Mouse (Mus musculus) stomach, embryonic 14.5 days (tissue): ENCODE measurements around the gene Chpf2. TPM values are rescaled to one million over a fixed set of nuclear protein-coding genes. Genes with fewer than 3 reads are reported as not detected.
A peak's percentile ranks its signal among the peaks of the same experiment; 100 is the strongest.

Experiments used
- ATAC-seq: fragments of 200-750 bp; cut with Nextera tagmentation; 2 replicates; pipeline ENCODE4 v1.8.0; 2017; ENCODE audit warnings: low read depth, moderate TSS enrichment; ENCODE audit not compliant: insufficient number of reproducible peaks, insufficient read depth, low FRiP score
- H3K27ac ChIP-seq: fragments of 300-500 bp; sonication (generic); 2 replicates; pipeline ENCODE4 v1.5.1; 2014; ENCODE audit warnings: mild to moderate bottlenecking, low read length, moderate library complexity, mixed read lengths
- H3K27me3 ChIP-seq: fragments of 300-500 bp; sonication (generic); 2 replicates; pipeline ENCODE4 v1.6.1; 2014; ENCODE audit warnings: low read length, control low read depth, mixed read lengths; ENCODE audit not compliant: control insufficient read depth, insufficient read depth
- H3K36me3 ChIP-seq: fragments of 300-500 bp; sonication (generic); 2 replicates; pipeline ENCODE4 v1.6.1; 2014; ENCODE audit warnings: mild to moderate bottlenecking, control low read depth, low read length, moderate library complexity, mixed read lengths; ENCODE audit not compliant: control insufficient read depth, insufficient read depth
- H3K4me1 ChIP-seq: fragments of 300-500 bp; sonication (generic); 2 replicates; pipeline ENCODE4 v1.6.1; 2014; ENCODE audit warnings: low read length, control low read depth, mixed read lengths; ENCODE audit not compliant: control insufficient read depth, insufficient read depth
- H3K4me2 ChIP-seq: fragments of 300-500 bp; sonication (generic); replicated peaks from 2 replicates; pipeline ENCODE4 v1.6.1; 2014; ENCODE audit warnings: low read depth, low read length, control low read depth
- H3K4me3 ChIP-seq: fragments of 300-500 bp; sonication (generic); 2 replicates; pipeline ENCODE4 v1.5.1; 2014; ENCODE audit warnings: low read depth, low read length, control low read depth
- H3K9ac ChIP-seq: fragments of 300-500 bp; sonication (generic); replicated peaks from 2 replicates; pipeline ENCODE4 v1.6.1; 2014; ENCODE audit warnings: low read depth, mild to moderate bottlenecking, control low read depth, low read length, moderate library complexity, mixed read lengths
- H3K9me3 ChIP-seq: fragments of 300-500 bp; sonication (generic); 2 replicates; pipeline ENCODE4 v1.6.1; 2016; ENCODE audit warnings: low read depth, low read length, control low read depth; ENCODE audit not compliant: control insufficient read depth
- WGBS: fragments of 180-500 bp; shearing (Covaris S2); extraction: QIAGEN DNeasy Blood & Tissue Kit; methylation state at CpG from one replicate; pipeline ENCODE4 v1.1.7; 2014; 5-methylcytosine and 5-hydroxymethylcytosine counted together
- microRNA counts: library from miRNA; unstranded; fragments of <30 nt; microRNA quantifications from one replicate; lab custom pipeline; 2016
- microRNA-seq: library from miRNA; unstranded; fragments of <30 nt; microRNA quantifications from one replicate; pipeline ENCODE4, GENCODE M21; 2016
- polyA plus RNA-seq: library from polyadenylated mRNA; unstranded; fragments of >200 nt; fragmentation: Nextera tagmentation; extraction: Ambion mirVana; gene quantifications from 2 replicates; pipeline ENCODE4 v1.2.1, GENCODE M21; 2014

The Chpf2 gene
- polyA plus RNA-seq, 1 experiment from 2014 or later: 11.3 TPM

DNA sequence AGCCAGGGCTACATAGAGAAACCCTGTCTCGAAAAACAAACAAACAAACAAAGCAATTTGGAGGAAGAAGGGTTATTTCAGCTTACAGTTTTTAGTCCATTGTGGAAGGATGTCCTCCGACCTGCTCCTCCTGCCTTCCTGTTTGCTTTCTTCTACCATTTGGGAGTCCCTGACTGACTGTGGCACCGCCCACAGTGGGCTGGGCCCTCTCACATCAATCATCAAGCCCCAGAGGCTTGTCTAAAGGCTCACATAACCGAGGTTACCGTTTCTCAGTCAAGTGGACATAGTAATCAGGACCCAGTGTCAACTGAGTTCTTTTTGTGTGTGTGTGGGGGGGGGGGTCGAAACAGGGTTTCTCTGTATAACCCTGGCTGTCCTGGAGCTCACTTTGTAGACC, 51.6 kb downstream of the Chpf2 start:
- Histone ChIP-seq H3K4me1 (no peaks in the 10 kb centered on the region), H3K4me2 (no peak overlapping the region), H3K27me3 (no peaks in the 10 kb centered on the region), H3K9me3 (no peaks in the 10 kb centered on the region), H3K9ac (no peak overlapping the region), H3K36me3 (no peaks in the 10 kb centered on the region), H3K27ac (no peak overlapping the region), H3K4me3 (no peak overlapping the region)
- 46% methylated on average over 6 of the region's 6 CpGs for WGBS
- no peak for ATAC-seq

DNA sequence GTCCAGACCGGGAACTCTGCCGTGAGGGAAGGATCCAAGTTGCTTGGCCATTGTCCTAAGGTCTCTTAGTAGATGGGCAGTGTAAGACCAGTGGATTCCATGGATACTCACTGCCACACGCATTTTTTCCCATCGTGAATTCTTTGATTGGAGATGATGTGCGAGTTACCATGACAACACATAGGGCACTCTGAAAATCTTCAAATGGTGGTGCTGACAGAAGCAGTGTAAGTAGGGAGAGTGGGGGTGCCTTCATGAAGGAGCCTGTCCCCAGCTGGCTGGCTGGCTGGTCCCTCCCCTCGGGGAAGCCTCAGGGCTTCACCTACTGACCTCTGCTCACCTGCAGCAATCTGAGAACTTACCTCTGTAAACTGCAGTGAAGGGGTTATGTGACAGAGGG, 52.5 kb downstream of the Chpf2 start:
- WGBS: 67% methylated on average over 6 of the region's 6 CpGs
- Histone ChIP-seq H3K27ac (no peak overlapping the region), H3K9me3 (no peaks in the 10 kb centered on the region), H3K36me3 (no peaks in the 10 kb centered on the region), H3K9ac (no peak overlapping the region), H3K4me2 (no peak overlapping the region), H3K4me3 (no peak overlapping the region), H3K4me1 (no peaks in the 10 kb centered on the region), H3K27me3 (no peaks in the 10 kb centered on the region)
- ATAC-seq: no peak

MicroRNAs within 50 kb of the gene (microRNA counts, 519-probe panel; counts per million panel counts)
- microRNA mmu-miR-671-3p (lab: Ali Mortazavi, UCI): 1,581 counts per million, percentile 9 among the panel's probes with 10 or more counts
- microRNA mmu-miR-671-5p (lab: Ali Mortazavi, UCI): not detected

Small RNA genes within 50 kb of the gene (microRNA-seq; reads per million reads assigned to microRNA genes)
- gene Mir671: 458 reads per million, percentile 64 among the genes with 10 or more reads in this experiment

Other genes starting within 250 kb of the Chpf2 start
- 8.9 and 9.8 TPM in 2 replicates for gene Kcnh2, start 235.1 kb upstream of the Chpf2 start, polyA plus RNA-seq
- 4.6 and 4.9 TPM in 2 replicates for gene Nos3, start 221.9 kb upstream of the Chpf2 start, polyA plus RNA-seq
- gene Atg9b, start 194.6 kb upstream of the Chpf2 start, polyA plus RNA-seq: 0.57 and 0.68 TPM in 2 replicates
- 46.2 and 52.5 TPM in 2 replicates for gene Abcb8, start 193.1 kb upstream of the Chpf2 start, polyA plus RNA-seq
- 0.26 TPM in 1 of 2 replicates, not detected in the other for gene Asic3, start 173.3 kb upstream of the Chpf2 start, polyA plus RNA-seq
- 46.4 and 47.7 TPM in 2 replicates for gene Cdk5, start 163.2 kb upstream of the Chpf2 start, polyA plus RNA-seq
- 30.6 and 32.2 TPM in 2 replicates for gene Slc4a2, start 162.9 kb upstream of the Chpf2 start, polyA plus RNA-seq
- gene Fastk, start 141.5 kb upstream of the Chpf2 start, polyA plus RNA-seq: 98.5 and 102 TPM in 2 replicates
- 25.5 and 27.6 TPM in 2 replicates for gene Tmub1, start 138.9 kb upstream of the Chpf2 start, polyA plus RNA-seq
- 25.3 and 25.6 TPM in 2 replicates for gene Agap3, start 134.6 kb upstream of the Chpf2 start, polyA plus RNA-seq
- not detected in 2 replicates for gene Gbx1, start 59.5 kb upstream of the Chpf2 start, polyA plus RNA-seq
- gene Asb10, start 45.8 kb upstream of the Chpf2 start, polyA plus RNA-seq: 0.22 and 0.34 TPM in 2 replicates
- gene 4931409K22Rik, start 29.9 kb upstream of the Chpf2 start, polyA plus RNA-seq: 0.10 TPM in 2 replicates
- gene Abcf2, start 9.3 kb upstream of the Chpf2 start, polyA plus RNA-seq: 79.5 and 89.2 TPM in 2 replicates
- 35.6 and 36.2 TPM in 2 replicates for gene Smarcd3, start 37.7 kb downstream of the Chpf2 start, polyA plus RNA-seq
- 33.5 and 36.0 TPM in 2 replicates for gene Nub1, start 98.8 kb downstream of the Chpf2 start, polyA plus RNA-seq
- 18.7 and 21.0 TPM in 2 replicates for gene Wdr86, start 144.0 kb downstream of the Chpf2 start, polyA plus RNA-seq
- 3.1 TPM in 1 of 2 replicates, not detected in the other for gene Crygn, start 171.3 kb downstream of the Chpf2 start, polyA plus RNA-seq